Mouse (Mus musculus) cerebellum, adult 2 months (tissue): Measurements from ENCODE around the gene Slc4a1ap.

Experiments used
- CTCF ChIP-seq: fragments of 200-500 bp; IDR thresholded peaks from 2 replicates; pipeline ENCODE4 v1.5.1; 2011; ENCODE audit warnings: low read depth, mild to moderate bottlenecking, control low read depth, low read length, moderate library complexity, borderline replicate concordance; ENCODE audit not compliant: insufficient read depth
- POLR2A ChIP-seq: fragments of 200-500 bp; IDR thresholded peaks from 2 replicates; pipeline ENCODE4 v1.6.1; 2011; ENCODE audit warnings: low read length, control low read depth, borderline replicate concordance; ENCODE audit not compliant: insufficient read depth

DNA sequence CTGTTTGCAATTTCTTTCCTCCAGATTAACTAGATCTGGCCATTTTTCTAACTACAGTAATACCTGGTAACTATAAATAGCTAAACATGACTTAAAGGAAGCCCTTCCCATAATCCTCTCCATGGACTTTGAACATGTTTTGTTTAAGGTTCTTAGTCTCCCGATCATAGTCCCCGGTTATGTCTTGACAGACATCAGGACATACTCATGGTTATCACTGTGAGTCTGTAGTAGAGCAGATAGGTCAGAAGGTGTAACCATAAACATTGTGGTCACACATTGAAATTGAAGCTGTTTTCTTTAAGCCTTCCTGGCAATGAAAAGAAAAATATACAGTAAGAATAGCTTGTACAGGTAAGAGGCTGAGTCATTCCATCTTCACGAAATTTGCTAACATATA is 46.9 kb downstream of the Slc4a1ap start:
- TF ChIP-seq POLR2A, result no peak
- no peak for TF ChIP-seq CTCF
